Mouse (Mus musculus) CH12.LX (cell line): ENCODE measurements around the gene Mum1. TPM values are rescaled to one million over a fixed set of nuclear protein-coding genes. Genes with fewer than 3 reads are reported as not detected.

Experiments used
- DNase-seq: peaks from one replicate; pipeline ENCODE4 v3.0.0-alpha.2; 2013; ENCODE audit errors: extremely low read depth
- H3K27ac ChIP-seq: 2 replicates; pipeline ENCODE4 v1.5.1; 2012; ENCODE audit warnings: low read depth, mild to moderate bottlenecking, control low read depth, moderate library complexity; ENCODE audit not compliant: insufficient read depth
- H3K27me3 ChIP-seq: replicated peaks from 2 replicates; pipeline ENCODE3; 2012; ENCODE audit warnings: inconsistent platforms
- H3K36me3 ChIP-seq, 2 experiments: replicated peaks in 1 of 2; 2 replicates each; pipeline versions ENCODE3 to v1.6.1; 2012; ENCODE audit warnings: inconsistent platforms in 1 of 2, low read length in 1 of 2, mild to moderate bottlenecking in 1 of 2, mixed read lengths in 1 of 2, moderate library complexity in 1 of 2; ENCODE audit not compliant: control insufficient read depth in 1 of 2, insufficient read depth in 1 of 2
- H3K4me1 ChIP-seq, 2 experiments: 2 replicates each; pipeline ENCODE4 v1.6.1; 2012; ENCODE audit warnings: inconsistent platforms in 1 of 2, moderate library complexity in 1 of 2; ENCODE audit not compliant: insufficient read depth in 2 of 2, control insufficient read depth in 1 of 2
- H3K4me2 ChIP-seq: 2 replicates; pipeline ENCODE4 v1.6.1; 2012; ENCODE audit warnings: low read depth, mild to moderate bottlenecking, control low read depth; ENCODE audit not compliant: poor library complexity, insufficient read depth, severe bottlenecking
- H3K4me3 ChIP-seq, 3 experiments: fragments of 150-350 bp in 1 of 3; sonication (generic) in 1 of 3; replicated peaks in 1 of 3; 2 replicates each; pipeline versions ENCODE3 to v1.5.1; 2011 to 2012; ENCODE audit warnings: low read depth in 2 of 3, low read length in 2 of 3, mild to moderate bottlenecking in 2 of 3, moderate library complexity in 2 of 3, control low read depth in 1 of 3, improper control_type of control experiment in 1 of 3, inconsistent platforms in 1 of 3, mixed read lengths in 1 of 3; ENCODE audit not compliant: poor library complexity in 1 of 3
- H3K79me2 ChIP-seq: replicated peaks from 2 replicates; pipeline ENCODE4 v1.6.1; 2012; ENCODE audit warnings: mild to moderate bottlenecking, moderate library complexity; ENCODE audit not compliant: control insufficient read depth, poor library complexity, insufficient read depth, severe bottlenecking; ENCODE audit errors: extremely low read depth
- H3K9ac ChIP-seq: 2 replicates; pipeline ENCODE4 v1.6.1; 2012; ENCODE audit warnings: low read depth, mild to moderate bottlenecking, control low read depth, moderate library complexity; ENCODE audit not compliant: insufficient read depth
- H3K9me3 ChIP-seq: replicated peaks from 2 replicates; pipeline ENCODE3; 2012; ENCODE audit warnings: low read length, inconsistent platforms, mixed read lengths
- BHLHE40 ChIP-seq: IDR thresholded peaks from 2 replicates; pipeline ENCODE4 v1.6.1; 2011; ENCODE audit warnings: mild to moderate bottlenecking, low read depth, low read length, improper control_type of control experiment
- CTCF ChIP-seq, 2 experiments: IDR thresholded peaks in 1 of 2; conservative IDR thresholded peaks in 1 of 2; 2 replicates each; pipeline ENCODE4 v1.5.1; 2011 to 2012; ENCODE audit warnings: low read depth in 2 of 2, low read length in 2 of 2, improper control_type of control experiment in 1 of 2, inconsistent platforms in 1 of 2, mild to moderate bottlenecking in 1 of 2, moderate library complexity in 1 of 2
- EP300 ChIP-seq: IDR thresholded peaks from 2 replicates; pipeline ENCODE4 v1.6.1; 2011; ENCODE audit warnings: low read length, improper control_type of control experiment
- GABPA ChIP-seq: IDR thresholded peaks from 2 replicates; pipeline ENCODE4 v1.6.1; 2012; ENCODE audit warnings: low read depth, low read length, improper control_type of control experiment, inconsistent platforms; ENCODE audit not compliant: insufficient replicate concordance
- IRF4 ChIP-seq: IDR thresholded peaks from 2 replicates; pipeline ENCODE4 v1.6.1; 2014; ENCODE audit warnings: low read depth, mild to moderate bottlenecking, inconsistent platforms, low read length, improper control_type of control experiment
- JUND ChIP-seq: conservative IDR thresholded peaks from 2 replicates; pipeline ENCODE4 v1.6.1; 2011; ENCODE audit warnings: low read depth, low read length, improper control_type of control experiment
- KAT2A ChIP-seq: IDR thresholded peaks from 2 replicates; pipeline ENCODE4 v1.6.1; 2012; ENCODE audit warnings: low read length, improper control_type of control experiment, inconsistent platforms; ENCODE audit not compliant: insufficient replicate concordance
- MAFK ChIP-seq: IDR thresholded peaks from 2 replicates; pipeline ENCODE4 v1.6.1; 2011; ENCODE audit warnings: low read length, improper control_type of control experiment; ENCODE audit not compliant: insufficient replicate concordance
- MAZ ChIP-seq: IDR thresholded peaks from 2 replicates; pipeline ENCODE4 v1.6.1; 2012; ENCODE audit warnings: low read depth, mild to moderate bottlenecking, inconsistent platforms, low read length, improper control_type of control experiment, moderate library complexity
- MEF2A ChIP-seq: IDR thresholded peaks from 2 replicates; pipeline ENCODE4 v1.6.1; 2014; ENCODE audit warnings: low read depth, mild to moderate bottlenecking, inconsistent platforms, low read length, improper control_type of control experiment, borderline replicate concordance
- NELFE ChIP-seq: IDR thresholded peaks from 2 replicates; pipeline ENCODE4 v1.6.1; 2011; ENCODE audit warnings: low read depth, low read length, improper control_type of control experiment
- POLR2A ChIP-seq: IDR thresholded peaks from 2 replicates; pipeline ENCODE4 v1.6.1; 2011; ENCODE audit warnings: low read depth, mild to moderate bottlenecking, improper control_type of control experiment, low read length
- SIN3A ChIP-seq: IDR thresholded peaks from 2 replicates; pipeline ENCODE4 v1.6.1; 2012; ENCODE audit warnings: low read length, improper control_type of control experiment, inconsistent platforms
- SMC3 ChIP-seq: IDR thresholded peaks from 2 replicates; pipeline ENCODE4 v1.6.1; 2011; ENCODE audit warnings: low read depth, low read length, improper control_type of control experiment
- TBP ChIP-seq: conservative IDR thresholded peaks from 2 replicates; pipeline ENCODE4 v1.6.1; 2011; ENCODE audit warnings: low read depth, low read length, improper control_type of control experiment
- USF1 ChIP-seq: IDR thresholded peaks from 2 replicates; pipeline ENCODE4 v1.6.1; 2014; ENCODE audit warnings: low read depth, mild to moderate bottlenecking, inconsistent platforms, low read length, improper control_type of control experiment
- ZKSCAN1 ChIP-seq: IDR thresholded peaks from 2 replicates; pipeline ENCODE4 v1.6.1; 2012; ENCODE audit warnings: low read depth, inconsistent platforms, low read length, improper control_type of control experiment, borderline replicate concordance
- dilution Hi-C: fragments of 300-500 bp; cut with MboI; formaldehyde crosslinking; loops from 2 replicates; pipeline ENCODE4 v1.14.3; 2020; ENCODE audit warnings: low sequenced_read_pairs; ENCODE audit not compliant: extremely low pct_unique_long_range_greater_than_20kb, extremely low pct_ligation_motif_present
- in situ Hi-C: fragments of 300-500 bp; cut with MboI; formaldehyde crosslinking; loops from 3 replicates; pipeline ENCODE4 v1.14.3; 2019; ENCODE audit warnings: low sequenced_read_pairs, low pct_ligation_motif_present, low pct_unique_long_range_greater_than_20kb, mixed read lengths
- polyA plus RNA-seq: library from polyadenylated mRNA; unstranded; fragments of >175 nt; gene quantifications from 2 replicates; pipeline ENCODE4 v1.2.1, GENCODE M21; 2012; ENCODE audit warnings: low read depth; ENCODE audit not compliant: insufficient read length
- total RNA-seq, 2 experiments: library from RNA; depleted of rRNA; stranded (reverse); fragments of 300-350 nt in 1 of 2; fragments of >200 nt in 1 of 2; gene quantifications; 2 replicates each; pipeline ENCODE4 v1.2.3; 2012 to 2014

Mum1 gene
- total and polyA plus RNA-seq, 3 experiments, result 22.9 to 35.6 (median 25.1) TPM

DNA sequence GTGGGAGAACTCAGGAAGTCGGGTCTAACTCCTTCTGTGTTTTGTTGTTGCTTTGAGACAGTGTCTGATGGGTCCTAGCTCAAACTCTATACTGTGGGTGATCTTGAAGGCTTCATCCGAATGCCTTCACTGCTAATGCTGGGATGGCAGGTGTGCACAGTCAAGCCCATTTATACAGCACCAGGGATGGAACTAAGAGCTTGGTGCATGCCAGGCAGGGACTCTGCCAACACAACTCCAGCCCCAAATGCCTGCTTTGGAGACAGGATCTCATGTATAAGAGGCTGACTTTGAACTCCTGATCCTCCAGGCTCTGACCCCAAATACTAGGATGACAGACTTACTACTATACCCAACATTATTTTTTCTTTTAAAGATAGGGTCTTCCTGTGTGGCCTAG, 23.8 kb downstream of the Mum1 start:
- peaks cover 21% of the 10 kb centered on the region for H3K79me2 ChIP-seq
- peak overlapping the region; percentile 61 to 94 (median 74) for H3K4me3 ChIP-seq
- no peaks in the 10 kb centered on the region for H3K9me3 ChIP-seq
- no peaks in the 10 kb centered on the region for H3K27me3 ChIP-seq
- peak overlapping the region; percentile 59 for H3K4me2 ChIP-seq
- DNase-seq, result no peak
- in situ Hi-C loops, result no loop called here
- dilution Hi-C loops, result no loop called here
- TF ChIP-seq GABPA, result no peak
- no peak for TF ChIP-seq IRF4
- TF ChIP-seq POLR2A, result no peak
- no peak for TF ChIP-seq JUND
- TF ChIP-seq TBP, result no peak
- TF ChIP-seq SIN3A, result no peak
- TF ChIP-seq, all 38 proteins: peak for 0
- H3K36me3 ChIP-seq, result peaks cover 27 to 51% of the 10 kb centered on the region in 2 experiments
- H3K4me1 ChIP-seq, result peaks cover 4 to 34% of the 10 kb centered on the region in 2 experiments
- peak overlapping the region; percentile 87; the same call in 1 of the 2 replicates for H3K9ac ChIP-seq
- no peak overlapping the region for H3K27ac ChIP-seq

- Histone ChIP-seq H3K4me2 (peak overlapping the region; percentile 59; the same call in 1 of the 2 replicates), H3K36me3 (peaks cover 32 to 52% of the 10 kb centered on the region in 2 experiments), H3K4me3 (peak overlapping the region in 1 of 3 experiments; percentile 61), H3K9ac (no peak overlapping the region), H3K27ac (no peak overlapping the region), H3K4me1 (peaks cover 4 to 31% of the 10 kb centered on the region in 2 experiments), H3K27me3 (no peaks in the 10 kb centered on the region), H3K79me2 (peaks cover 21% of the 10 kb centered on the region)
- no peak for DNase-seq
- dilution Hi-C loops, result no loop called here
- in situ Hi-C loops, result no loop called here
- TF ChIP-seq MEF2A (no peak), KAT2A (no peak), TBP (no peak), SIN3A (no peak), NELFE (no peak), SMC3 (no peak), CTCF (conservative IDR thresholded peaks at IDR 0.05 in 1 of 2, IDR thresholded peaks at IDR 0.05 in 1 of 2; ENCODE audit: low read depth in 2 of 2, low read length in 2 of 2) (no peak), MAZ (no peak), BHLHE40 (no peak), GABPA (no peak), ZKSCAN1 (no peak), IRF4 (no peak), USF1 (no peak), EP300 (no peak), MAFK (no peak)
- TF ChIP-seq, all 38 proteins: peak for 0
- H3K9me3 ChIP-seq, result no peaks in the 10 kb centered on the region
These were observed 24.3 kb downstream of the Mum1 start for GRCm38 (mm10) chr10:80250573-80250972.
